Mouse (Mus musculus) lung, embryonic 16.5 days (tissue): ENCODE results near the gene Fpgs. TPM values are rescaled to one million over a fixed set of nuclear protein-coding genes. Genes with fewer than 3 reads are reported as not detected.

Source experiments
- ATAC-seq: fragments of 200-750 bp; cut with Nextera tagmentation; 2 replicates; pipeline ENCODE4 v1.8.0; 2017; ENCODE audit warnings: low read depth, mild to moderate bottlenecking, moderate library complexity
- H3K27ac ChIP-seq: fragments of 300-500 bp; sonication (generic); 2 replicates; pipeline ENCODE4 v1.5.1; 2014; ENCODE audit warnings: mild to moderate bottlenecking, control low read depth, low read length
- H3K27me3 ChIP-seq: fragments of 300-500 bp; sonication (generic); 2 replicates; pipeline ENCODE4 v1.6.1; 2014; ENCODE audit warnings: low read depth, low read length, mixed read lengths; ENCODE audit not compliant: control insufficient read depth, insufficient read depth
- H3K36me3 ChIP-seq: fragments of 300-500 bp; sonication (generic); 2 replicates; pipeline ENCODE4 v1.6.1; 2014; ENCODE audit warnings: low read length; ENCODE audit not compliant: control insufficient read depth, insufficient read depth
- H3K4me1 ChIP-seq: fragments of 300-500 bp; sonication (generic); replicated peaks from 2 replicates; pipeline ENCODE4 v1.6.1; 2014; ENCODE audit warnings: low read length, mixed read lengths; ENCODE audit not compliant: control insufficient read depth, insufficient read depth
- H3K4me2 ChIP-seq: fragments of 300-500 bp; sonication (generic); 2 replicates; pipeline ENCODE4 v1.6.1; 2014; ENCODE audit warnings: low read depth, low read length, control low read depth
- H3K4me3 ChIP-seq: fragments of 300-500 bp; sonication (generic); 2 replicates; pipeline ENCODE4 v1.5.1; 2014; ENCODE audit warnings: mild to moderate bottlenecking, low read length, control low read depth
- H3K9ac ChIP-seq: fragments of 300-500 bp; sonication (generic); 2 replicates; pipeline ENCODE4 v1.6.1; 2014; ENCODE audit warnings: low read length, control low read depth
- H3K9me3 ChIP-seq: fragments of 300-500 bp; sonication (generic); 2 replicates; pipeline ENCODE4 v1.6.1; 2016; ENCODE audit warnings: low read length; ENCODE audit not compliant: control insufficient read depth
- WGBS: fragments of 180-500 bp; shearing (Covaris S2); extraction: QIAGEN DNeasy Blood & Tissue Kit; methylation state at CpG from one replicate; pipeline ENCODE4 v1.1.7; 2014; 5-methylcytosine and 5-hydroxymethylcytosine counted together
- polyA plus RNA-seq: library from polyadenylated mRNA; unstranded; fragments of >200 nt; fragmentation: Nextera tagmentation; extraction: Ambion mirVana; gene quantifications from 2 replicates; pipeline ENCODE4 v1.2.1, GENCODE M21; 2015

Gene Fpgs
- polyA plus RNA-seq, 1 experiment from 2014 or later, result 25.5 TPM

DNA sequence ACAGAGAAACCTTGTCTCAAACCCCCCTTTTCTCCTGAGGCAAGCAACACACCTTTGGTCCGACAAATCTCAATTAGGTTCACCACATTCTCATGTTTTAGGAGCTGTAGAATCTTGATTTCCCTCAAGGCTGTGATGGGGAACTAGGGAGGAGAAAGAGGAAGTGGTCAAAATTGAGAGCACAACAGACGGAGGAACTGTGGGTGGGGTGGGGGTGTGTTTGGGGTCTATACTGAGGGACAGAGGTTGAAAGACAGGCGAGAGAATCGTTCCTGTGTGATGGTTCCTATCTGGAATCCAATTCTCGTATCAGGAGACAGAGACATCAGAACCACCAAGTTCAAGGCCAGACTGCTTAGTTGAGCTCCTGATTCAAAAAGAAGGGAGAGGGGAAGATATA, 6.5 kb upstream of the Fpgs start:
- no peak overlapping the region for H3K27ac ChIP-seq
- H3K9ac ChIP-seq, result no peak overlapping the region
- 86% methylated on average over 5 of the region's 5 CpGs for WGBS

DNA sequence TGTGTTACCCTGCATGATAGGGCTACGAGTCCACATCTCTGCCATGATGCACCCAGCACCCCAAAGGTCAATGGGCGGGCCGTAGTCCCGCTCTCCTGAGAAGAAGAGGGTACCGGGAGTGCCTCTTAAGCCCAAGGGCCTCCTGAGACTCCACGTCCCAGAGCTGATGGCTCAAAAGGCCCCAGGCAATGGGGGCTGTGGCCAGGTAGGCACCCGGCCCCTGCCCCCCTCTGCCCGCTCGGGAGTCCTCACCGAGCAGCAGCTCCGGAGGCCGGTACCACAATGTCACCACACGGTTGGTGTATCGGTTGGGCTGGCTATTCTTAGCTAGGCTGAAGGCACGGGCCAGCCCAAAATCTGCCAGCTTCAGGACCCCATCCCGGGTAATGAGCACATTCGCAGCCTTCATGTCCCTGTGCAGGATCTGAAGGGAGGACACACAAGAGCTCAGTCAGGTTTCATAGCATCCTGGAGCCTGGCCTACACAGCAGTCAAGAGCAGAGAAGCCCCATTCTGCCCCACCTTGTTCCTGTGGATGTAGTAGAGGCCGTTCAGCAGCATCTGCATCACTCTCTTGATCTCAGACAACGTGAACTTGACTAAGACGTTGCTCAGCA, 5.7 kb upstream of the Fpgs start:
- WGBS, result 88% methylated on average over 20 of the region's 20 CpGs

More for the DNA sequence above, 6.5 kb upstream of the Fpgs start:
- H3K9me3 ChIP-seq, result no peaks in the 10 kb centered on the region
- ATAC-seq, result no peak
- no peak overlapping the region for H3K4me3 ChIP-seq
- no peaks in the 10 kb centered on the region for H3K27me3 ChIP-seq
- H3K4me2 ChIP-seq, result no peak overlapping the region
- peaks cover 38% of the 10 kb centered on the region for H3K36me3 ChIP-seq
- peaks cover 15% of the 10 kb centered on the region for H3K4me1 ChIP-seq

DNA sequence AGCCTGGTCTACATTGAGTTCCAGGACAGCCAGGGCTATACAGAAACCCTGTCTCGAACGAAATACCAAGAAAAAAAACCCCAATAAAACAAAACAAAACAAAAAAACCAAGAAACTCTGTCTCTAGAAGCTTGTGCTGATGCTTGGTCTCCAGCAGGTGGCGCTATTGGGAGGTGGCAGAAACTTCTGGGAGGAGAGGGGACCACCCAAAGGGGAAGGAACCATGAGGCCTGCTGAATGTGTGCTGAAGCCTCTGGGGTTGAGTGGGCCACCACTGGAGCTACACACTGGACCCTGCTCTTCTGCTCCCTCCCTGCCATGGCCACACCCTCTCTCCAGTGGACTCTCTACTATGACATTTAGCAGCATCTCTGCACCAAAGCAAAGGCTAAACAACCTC, 4.7 kb upstream of the Fpgs start:
- H3K36me3 ChIP-seq, result peaks cover 50% of the 10 kb centered on the region
- WGBS, result 30% methylated on average over 3 of the region's 3 CpGs
- no peak for ATAC-seq
- no peaks in the 10 kb centered on the region for H3K27me3 ChIP-seq
- no peaks in the 10 kb centered on the region for H3K9me3 ChIP-seq
- no peak overlapping the region for H3K27ac ChIP-seq
- H3K4me2 ChIP-seq, result no peak overlapping the region
- H3K4me3 ChIP-seq, result no peak overlapping the region
- H3K9ac ChIP-seq, result no peak overlapping the region
- peaks cover 9% of the 10 kb centered on the region for H3K4me1 ChIP-seq

More for the DNA sequence above, 5.7 kb upstream of the Fpgs start:
- peaks cover 44% of the 10 kb centered on the region for H3K36me3 ChIP-seq
- H3K9ac ChIP-seq, result no peak overlapping the region
- H3K9me3 ChIP-seq, result no peaks in the 10 kb centered on the region
- peaks cover 15% of the 10 kb centered on the region for H3K4me1 ChIP-seq
- no peak for ATAC-seq
- no peak overlapping the region for H3K4me2 ChIP-seq
- H3K4me3 ChIP-seq, result no peak overlapping the region
- no peak overlapping the region for H3K27ac ChIP-seq
- H3K27me3 ChIP-seq, result no peaks in the 10 kb centered on the region

DNA sequence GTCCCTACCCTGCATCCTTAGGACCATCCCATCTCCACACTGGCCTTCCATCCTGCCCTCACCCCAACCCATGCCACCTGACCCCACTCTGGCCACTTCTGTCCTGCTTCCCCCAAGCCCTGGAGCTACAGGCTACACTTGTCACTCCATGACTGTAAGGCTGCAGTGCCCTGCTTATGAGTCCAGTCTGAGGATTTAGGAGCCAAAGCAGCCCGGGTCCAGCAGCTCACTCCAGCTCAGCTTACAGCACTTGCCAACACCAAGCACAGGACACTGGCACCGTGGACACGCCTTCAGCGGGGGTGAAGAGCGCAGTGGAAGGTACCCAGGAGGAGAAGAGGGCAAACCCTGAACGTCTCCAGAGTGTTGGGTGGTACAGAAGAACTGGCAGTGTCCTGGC, 3.0 kb upstream of the Fpgs start:
- Histone ChIP-seq H3K36me3 (peaks cover 57% of the 10 kb centered on the region), H3K4me3 (no peak overlapping the region), H3K9ac (no peak overlapping the region), H3K27me3 (no peaks in the 10 kb centered on the region), H3K4me1 (peaks cover 7% of the 10 kb centered on the region), H3K4me2 (no peak overlapping the region), H3K9me3 (no peaks in the 10 kb centered on the region), H3K27ac (no peak overlapping the region)
- ATAC-seq, result no peak
- 94% methylated on average over 6 of the region's 6 CpGs for WGBS

GRCm38 (mm10) chr2:32705018-32705417, 1.1 kb upstream of the Fpgs start:
- H3K9me3 ChIP-seq, result no peaks in the 10 kb centered on the region
- ATAC-seq, result no peak
- H3K4me3 ChIP-seq, result no peak overlapping the region
- H3K27ac ChIP-seq, result no peak overlapping the region
- H3K27me3 ChIP-seq, result no peaks in the 10 kb centered on the region
- WGBS, result 87% methylated on average over 7 of the region's 7 CpGs
- H3K9ac ChIP-seq, result no peak overlapping the region
- no peak overlapping the region for H3K4me2 ChIP-seq
- H3K36me3 ChIP-seq, result peaks cover 54% of the 10 kb centered on the region
- H3K4me1 ChIP-seq, result no peaks in the 10 kb centered on the region

DNA sequence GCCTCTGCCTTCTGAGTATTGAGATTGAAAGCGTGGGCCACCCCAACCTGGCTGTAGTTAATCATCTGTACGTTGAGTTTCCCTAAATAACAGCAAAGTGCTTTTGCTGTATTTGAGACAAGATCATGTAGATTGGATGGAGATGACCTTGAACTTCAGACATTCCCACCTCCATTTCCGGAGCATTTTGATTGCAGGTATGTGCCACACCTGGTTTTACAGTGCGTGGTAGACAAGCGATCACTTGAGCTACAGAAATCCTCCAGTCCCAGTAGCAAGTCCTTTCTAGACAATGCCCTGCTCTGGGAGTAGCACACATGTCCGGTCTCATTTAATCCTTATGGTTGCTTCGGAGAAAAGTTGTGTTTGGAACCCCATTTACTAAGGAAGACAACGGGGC, 899 bp downstream of the Fpgs start:
- Histone ChIP-seq H3K4me2 (no peak overlapping the region), H3K9ac (no peak overlapping the region), H3K27ac (no peak overlapping the region), H3K36me3 (peaks cover 36% of the 10 kb centered on the region), H3K4me3 (no peak overlapping the region), H3K9me3 (no peaks in the 10 kb centered on the region), H3K4me1 (no peaks in the 10 kb centered on the region), H3K27me3 (no peaks in the 10 kb centered on the region)
- ATAC-seq, result no peak
- 93% methylated on average over 8 of the region's 8 CpGs for WGBS

DNA sequence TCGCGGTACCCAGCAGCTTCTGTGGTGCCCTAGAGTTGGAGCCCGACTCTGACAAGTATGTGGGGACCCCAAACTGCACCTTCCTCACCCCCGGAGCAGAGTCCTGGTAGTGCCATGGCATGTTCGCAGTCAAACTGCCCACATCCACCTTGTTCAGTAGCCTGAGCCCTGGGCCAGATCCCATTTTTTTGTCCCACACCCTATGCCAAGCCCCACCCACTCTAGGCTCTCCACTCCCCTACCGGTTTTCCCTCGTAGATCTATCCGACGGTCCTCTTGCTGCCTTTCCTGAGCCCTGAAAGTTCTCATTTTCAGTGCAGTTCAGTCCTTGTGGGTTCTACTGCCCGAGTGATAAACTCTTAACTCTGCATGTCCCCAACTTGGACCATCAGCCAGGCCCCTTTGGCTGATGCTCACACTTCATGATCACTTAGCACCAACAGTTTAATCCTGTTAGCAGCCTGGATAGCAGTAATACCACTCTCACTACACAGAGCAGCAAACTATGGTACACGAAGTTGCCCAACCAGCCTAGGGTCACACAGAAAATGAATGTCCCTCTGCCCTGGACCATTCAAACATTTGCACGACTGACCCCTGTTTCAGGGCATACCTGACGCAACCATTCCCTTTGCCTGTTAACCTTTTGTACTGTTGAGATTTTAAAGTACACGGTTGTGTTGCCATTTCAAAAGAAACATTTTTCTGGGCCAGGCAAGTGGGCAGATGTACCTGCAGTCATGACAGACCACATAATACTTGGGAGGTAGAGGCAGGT, 2.8 kb downstream of the Fpgs start:
- Histone ChIP-seq H3K27ac (no peak overlapping the region), H3K9ac (no peak overlapping the region), H3K4me2 (no peak overlapping the region), H3K9me3 (no peaks in the 10 kb centered on the region), H3K4me1 (no peaks in the 10 kb centered on the region), H3K36me3 (peaks cover 24% of the 10 kb centered on the region), H3K4me3 (no peak overlapping the region), H3K27me3 (no peaks in the 10 kb centered on the region)
- no peak; the same call in 1 of the 2 replicates for ATAC-seq
- 80% methylated on average over 14 of the region's 14 CpGs for WGBS

- ATAC-seq, result no peak
- no peak overlapping the region for H3K4me3 ChIP-seq
- H3K27me3 ChIP-seq, result no peaks in the 10 kb centered on the region
- H3K27ac ChIP-seq, result no peak overlapping the region
- H3K36me3 ChIP-seq, result peaks cover 13% of the 10 kb centered on the region
- no peaks in the 10 kb centered on the region for H3K9me3 ChIP-seq
- H3K9ac ChIP-seq, result no peak overlapping the region
- WGBS, result 74% methylated on average over 6 of the region's 6 CpGs
- no peak overlapping the region for H3K4me2 ChIP-seq
- 0 out of 2 replicates have a peak, but pooled peaks cover 1% of the 10 kb centered on the region for H3K4me1 ChIP-seq
Observed at GRCm38 (mm10) chr2:32699680-32700079, 4.3 kb downstream of the Fpgs start.

DNA sequence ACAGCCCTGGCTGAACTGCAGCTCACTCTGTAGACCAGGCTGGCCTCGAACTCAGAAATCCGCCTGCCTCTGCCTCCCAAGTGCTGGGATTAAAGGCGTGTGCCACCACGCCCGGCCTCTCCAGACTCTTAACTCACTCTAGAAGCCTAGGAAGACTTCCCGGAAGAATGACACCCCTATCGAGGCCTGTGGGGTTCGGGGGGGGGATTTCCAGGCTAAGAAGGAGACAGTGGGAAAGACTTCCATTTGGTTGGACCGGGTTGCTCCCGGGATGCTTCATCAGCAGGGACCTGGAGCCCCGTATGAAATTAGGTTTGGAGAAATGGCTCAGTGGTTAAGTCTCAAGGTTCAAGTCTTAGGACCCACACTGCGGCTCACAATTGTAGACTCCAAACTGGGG, 9.3 kb downstream of the Fpgs start:
- H3K27me3 ChIP-seq, result no peaks in the 10 kb centered on the region
- H3K9ac ChIP-seq, result peak overlapping the region; percentile 63
- H3K36me3 ChIP-seq, result no peaks in the 10 kb centered on the region
- H3K4me3 ChIP-seq, result peak overlapping the region; percentile 84
- peak overlapping the region; percentile 63 for H3K4me2 ChIP-seq
- no peak for ATAC-seq
- H3K27ac ChIP-seq, result peak overlapping the region; percentile 64; the same call in 1 of the 2 replicates
- H3K4me1 ChIP-seq, result peaks cover 21% of the 10 kb centered on the region
- no peaks in the 10 kb centered on the region for H3K9me3 ChIP-seq
- 79% methylated on average over 12 of the region's 12 CpGs for WGBS
